Mouse (Mus musculus): Measurements from ENCODE around the gene Cracr2a.

- TF ChIP-seq POLR2A (IDR thresholded peaks at IDR 0.05; ENCODE audit: insufficient read depth, low read depth, low read length) (no peak), CTCF (IDR thresholded peaks at IDR 0.05; ENCODE audit: insufficient read depth, low read depth, low read length) (no peak)
Observed at GRCm38 (mm10) chr6:127618686-127619085, 57.5 kb downstream of the Cracr2a start.

All from olfactory bulb, adult 2 months (tissue).